Comparison of ENCODE assay signal across 17 mouse cellular contexts in the genomic region with DNA sequence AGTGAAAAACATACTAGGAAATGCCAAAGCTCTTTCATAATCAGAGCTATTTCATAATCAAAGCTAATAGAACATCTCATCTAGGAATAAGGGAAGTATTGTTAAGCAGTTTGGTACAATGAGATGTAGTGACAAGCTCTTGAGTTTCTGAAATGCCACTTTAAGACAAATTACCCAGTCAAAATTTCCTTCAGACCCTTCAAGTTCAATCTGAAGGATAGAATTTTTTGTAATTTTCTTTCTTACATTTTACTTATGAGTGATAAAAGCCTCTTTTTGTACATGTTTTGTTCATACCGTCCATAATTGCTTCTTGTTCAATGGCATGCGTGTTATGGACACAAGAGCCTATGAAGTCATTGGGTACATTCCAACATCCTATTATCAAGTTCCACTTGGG.
"Had no signal": no experiment of that assay in that cellular context is flagged by ENCODE, and none has a peak within 500 bp of the region (broad histone marks: within the 10 kb centered on the region; RNA-seq: fewer than 3 reads in every experiment).

No protein-coding gene starts in this region.

- H3K4me1 ChIP-seq: limb, embryonic 15.5 days; midbrain, embryonic 10.5 days; neural tube, embryonic 15.5 days; stomach, embryonic 15.5 days had no signal

- H3K9ac ChIP-seq: limb, embryonic 15.5 days; liver, embryonic 14.5 days; neural tube, embryonic 15.5 days; stomach, embryonic 15.5 days had no signal

- H3K27me3 ChIP-seq: limb, embryonic 15.5 days; neural tube, embryonic 15.5 days; stomach, embryonic 15.5 days had no signal

- H3K9me3 ChIP-seq: limb, embryonic 15.5 days; midbrain, embryonic 10.5 days; neural tube, embryonic 15.5 days; stomach, embryonic 15.5 days had no signal

- H3K4me2 ChIP-seq: limb, embryonic 15.5 days; neural tube, embryonic 15.5 days; stomach, embryonic 15.5 days had no signal

- H3K27ac ChIP-seq: kidney, postnatal 0 days; limb, embryonic 15.5 days; liver, embryonic 14.5 days; midbrain, embryonic 10.5 days; neural tube, embryonic 15.5 days; stomach, embryonic 15.5 days had no signal

- H3K4me3 ChIP-seq: limb, embryonic 15.5 days; midbrain, embryonic 10.5 days; myocyte; neural tube, embryonic 15.5 days; stomach, embryonic 15.5 days had no signal

- H3K36me3 ChIP-seq: limb, embryonic 15.5 days; midbrain, embryonic 10.5 days; neural tube, embryonic 15.5 days; stomach, embryonic 15.5 days had no signal

- DNase-seq: kidney, adult 9 months; kidney, postnatal 36 days; layer of hippocampus, adult 9-11 months; layer of hippocampus, postnatal 36 days; lung, adult 18-20 months; lung, postnatal 10 days; lung, postnatal 4 days; midbrain, embryonic 14.5 days; thymus, adult 2 months; thymus, postnatal 25 days had no signal
